Mouse (Mus musculus) adrenal gland, postnatal 10 days (tissue): ENCODE data around the gene Kmt5b. TPM values are rescaled to one million over a fixed set of nuclear protein-coding genes. Genes with fewer than 3 reads are reported as not detected.

Experiments
- total RNA-seq, 2 experiments: library from RNA; stranded (reverse); gene quantifications; 2 replicates each; pipeline ENCODE4 v1.2.3; 2021

The Kmt5b gene
- total RNA-seq, 2 experiments from 2014 or later: 42.2 to 55.8 TPM

Other genes with a start within 250 kb of the Kmt5b start
- 10 to 100 TPM; 87.1 to 99.7 TPM for gene Ppp6r3, start 191.7 kb upstream of the Kmt5b start, total RNA-seq
- gene Lrp5, start 80.9 kb upstream of the Kmt5b start, total RNA-seq: 100 to 1,000 TPM in 1 of 2 experiments, 10 to 100 TPM in 1; 87.0 to 104 TPM
- gene 1810055G02Rik, start 59.1 kb upstream of the Kmt5b start, total RNA-seq: 10 to 100 TPM; 20.9 to 45.9 TPM
- 10 to 100 TPM; 46.6 to 53.1 TPM for gene Chka, start 84.4 kb downstream of the Kmt5b start, total RNA-seq
- gene Tcirg1, start 139.7 kb downstream of the Kmt5b start, total RNA-seq: 10 to 100 TPM; 40.7 to 52.9 TPM
- gene Ndufs8, start 145.4 kb downstream of the Kmt5b start, total RNA-seq: 100 to 1,000 TPM; 409 to 436 TPM
- gene Aldh3b1, start 162.4 kb downstream of the Kmt5b start, total RNA-seq: 10 to 100 TPM; 50.9 to 71.0 TPM
- 10 to 100 TPM; 42.5 to 47.5 TPM for gene Unc93b1, start 167.8 kb downstream of the Kmt5b start, total RNA-seq
- under 1 TPM; 0.63 to 0.76 TPM for gene Aldh3b3, start 191.2 kb downstream of the Kmt5b start, total RNA-seq
- gene Aldh3b2, start 204.9 kb downstream of the Kmt5b start, total RNA-seq: 10 to 100 TPM in 1 of 2 experiments, 1 to 10 TPM in 1; 8.9 to 11.2 TPM
- gene Acy3, start 219.1 kb downstream of the Kmt5b start, total RNA-seq: 10 to 100 TPM; 32.0 to 33.3 TPM
- gene Tbx10, start 225.3 kb downstream of the Kmt5b start, total RNA-seq: not detected
- gene Nudt8, start 233.2 kb downstream of the Kmt5b start, total RNA-seq: 10 to 100 TPM; 39.4 to 40.5 TPM
- 1 to 10 TPM in 1 of 2 experiments, under 1 TPM in 1; 0.72 to 1.9 TPM for gene Gm49405, start 233.2 kb downstream of the Kmt5b start, total RNA-seq
- 1 to 10 TPM; 1.3 to 3.0 TPM for gene Doc2g, start 235.9 kb downstream of the Kmt5b start, total RNA-seq
- gene Ndufv1, start 245.4 kb downstream of the Kmt5b start, total RNA-seq: 100 to 1,000 TPM; 683 to 759 TPM